Mouse (Mus musculus) hindbrain, embryonic 12.5 days (tissue): ENCODE measurements around the gene Tppp3. TPM values are rescaled to one million over a fixed set of nuclear protein-coding genes. Genes with fewer than 3 reads are reported as not detected.

ENCODE experiments used
- ATAC-seq: fragments of 200-750 bp; cut with Nextera tagmentation; 2 replicates; pipeline ENCODE4 v1.8.0; 2017; ENCODE audit warnings: moderate TSS enrichment; ENCODE audit not compliant: low FRiP score
- H3K27ac ChIP-seq: fragments of 300-500 bp; sonication (generic); 2 replicates; pipeline ENCODE4 v1.5.1; 2016; ENCODE audit warnings: mild to moderate bottlenecking
- H3K27me3 ChIP-seq: fragments of 300-500 bp; sonication (generic); 2 replicates; pipeline ENCODE4 v1.6.1; 2016; ENCODE audit warnings: mild to moderate bottlenecking
- H3K36me3 ChIP-seq: fragments of 300-500 bp; sonication (generic); 2 replicates; pipeline ENCODE4 v1.6.1; 2016; ENCODE audit warnings: mild to moderate bottlenecking
- H3K4me1 ChIP-seq: fragments of 300-500 bp; sonication (generic); 2 replicates; pipeline ENCODE4 v1.6.1; 2016
- H3K4me2 ChIP-seq: fragments of 300-500 bp; sonication (generic); replicated peaks from 2 replicates; pipeline ENCODE4 v1.6.1; 2016; ENCODE audit warnings: mild to moderate bottlenecking
- H3K4me3 ChIP-seq: fragments of 300-500 bp; sonication (generic); 2 replicates; pipeline ENCODE4 v1.5.1; 2016; ENCODE audit warnings: mild to moderate bottlenecking
- H3K9ac ChIP-seq: fragments of 300-500 bp; sonication (generic); 2 replicates; pipeline ENCODE4 v1.6.1; 2016; ENCODE audit warnings: mild to moderate bottlenecking, moderate library complexity
- H3K9me3 ChIP-seq: fragments of 300-500 bp; sonication (generic); replicated peaks from 2 replicates; pipeline ENCODE4 v1.6.1; 2016; ENCODE audit warnings: mild to moderate bottlenecking
- WGBS: fragments of 180-500 bp; shearing (Covaris S2); methylation state at CpG from one replicate; pipeline ENCODE4 v1.1.7; 2016; 5-methylcytosine and 5-hydroxymethylcytosine counted together
- polyA plus RNA-seq: library from polyadenylated mRNA; unstranded; fragments of >200 nt; fragmentation: Nextera tagmentation; extraction: Ambion mirVana; gene quantifications from 2 replicates; pipeline ENCODE4 v1.2.1, GENCODE M21; 2016

The Tppp3 gene
- polyA plus RNA-seq, 1 experiment from 2014 or later: 186 TPM

DNA sequence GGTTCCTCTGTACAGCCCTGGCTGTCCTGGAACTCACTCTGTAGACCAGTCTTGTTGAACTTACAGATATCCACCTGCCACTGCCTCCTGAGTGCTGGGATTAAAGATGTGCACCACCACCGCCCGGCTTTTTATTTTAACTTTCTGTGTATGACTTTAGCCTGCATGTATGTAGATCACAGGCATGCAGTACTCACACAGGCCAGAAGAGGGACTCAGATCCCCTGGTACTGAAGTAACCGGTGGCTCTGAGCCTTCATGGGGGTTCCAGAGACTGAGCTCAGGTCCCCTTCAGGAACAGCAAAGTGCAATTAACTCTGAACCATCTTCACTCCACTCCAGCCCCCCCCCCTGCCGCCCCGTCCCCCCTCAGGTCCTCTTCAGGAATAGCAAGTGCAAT lies 32.5 kb downstream of the Tppp3 start:
- WGBS: 33% methylated on average over 5 of the region's 5 CpGs
- H3K9me3 ChIP-seq: no peaks in the 10 kb centered on the region
- no peak overlapping the region for H3K27ac ChIP-seq
- no peak overlapping the region for H3K4me2 ChIP-seq
- H3K9ac ChIP-seq: no peak overlapping the region
- no peak for ATAC-seq
- no peak overlapping the region for H3K4me3 ChIP-seq
- H3K27me3 ChIP-seq: no peaks in the 10 kb centered on the region
- H3K4me1 ChIP-seq: peaks cover 3% of the 10 kb centered on the region
- H3K36me3 ChIP-seq: no peaks in the 10 kb centered on the region

DNA sequence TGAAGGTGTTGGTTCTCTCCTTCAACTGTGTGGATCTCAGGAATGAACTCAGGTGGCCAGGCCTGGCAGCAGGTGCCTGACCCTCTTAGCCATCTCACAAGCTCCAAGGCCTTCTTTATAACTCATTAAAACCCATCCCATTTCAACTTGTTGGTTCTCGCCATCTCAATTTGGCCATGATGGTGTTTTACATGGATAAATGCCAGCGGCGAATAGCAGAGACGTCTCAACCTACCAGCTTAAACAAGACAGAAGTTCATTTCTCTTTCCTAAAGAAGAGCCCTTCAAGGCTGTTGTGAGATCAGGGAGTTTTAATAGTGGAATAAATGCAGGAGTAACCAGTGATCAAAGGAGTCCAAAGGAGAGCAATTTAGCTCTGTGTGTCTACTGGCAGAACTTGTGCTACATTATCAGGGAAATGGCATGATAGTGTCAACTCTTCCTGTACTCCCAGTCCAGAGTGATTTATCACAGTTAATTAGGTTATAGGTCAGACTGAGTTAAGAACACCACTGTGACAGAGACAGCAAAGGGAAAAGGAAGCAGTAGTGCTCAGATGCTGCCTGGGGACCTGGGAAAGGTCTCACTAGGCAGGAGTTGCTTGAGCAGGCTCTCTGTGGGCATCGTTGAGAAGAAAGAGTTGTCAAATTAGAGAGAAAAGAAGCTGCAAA lies 34.1 kb downstream of the Tppp3 start:
- H3K4me1 ChIP-seq: peaks cover 18% of the 10 kb centered on the region
- H3K27ac ChIP-seq: no peak overlapping the region
- H3K27me3 ChIP-seq: no peaks in the 10 kb centered on the region
- 87% methylated on average over 5 of the region's 5 CpGs for WGBS
- H3K4me2 ChIP-seq: no peak overlapping the region
- no peak for ATAC-seq
- no peaks in the 10 kb centered on the region for H3K9me3 ChIP-seq
- no peaks in the 10 kb centered on the region for H3K36me3 ChIP-seq
- H3K4me3 ChIP-seq: no peak overlapping the region
- H3K9ac ChIP-seq: no peak overlapping the region

DNA sequence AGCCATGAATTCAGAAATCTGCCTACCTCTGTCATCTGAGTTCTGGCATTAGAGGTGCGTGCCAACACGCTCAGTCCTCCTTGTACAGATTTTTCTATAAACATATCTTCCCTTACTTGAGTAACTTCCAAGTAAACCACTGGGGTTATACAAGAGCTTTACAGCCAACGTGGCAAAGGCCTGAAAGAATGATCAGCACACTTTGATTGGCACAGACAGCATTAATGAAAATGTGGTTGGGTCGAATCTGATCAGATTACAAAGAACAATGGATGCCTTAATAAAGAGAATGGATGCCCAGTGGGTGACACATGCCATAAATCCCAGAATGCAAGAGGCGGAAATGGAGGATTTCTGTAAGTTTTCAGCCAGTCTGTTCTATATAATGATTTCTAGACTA lies 35.1 kb downstream of the Tppp3 start:
- H3K4me3 ChIP-seq: no peak overlapping the region
- no peaks in the 10 kb centered on the region for H3K36me3 ChIP-seq
- ATAC-seq: no peak
- H3K9ac ChIP-seq: no peak overlapping the region
- H3K9me3 ChIP-seq: no peaks in the 10 kb centered on the region
- H3K27me3 ChIP-seq: no peaks in the 10 kb centered on the region
- 76% methylated on average over 5 of the region's 5 CpGs for WGBS
- peaks cover 23% of the 10 kb centered on the region for H3K4me1 ChIP-seq
- no peak overlapping the region for H3K4me2 ChIP-seq
- H3K27ac ChIP-seq: no peak overlapping the region

DNA sequence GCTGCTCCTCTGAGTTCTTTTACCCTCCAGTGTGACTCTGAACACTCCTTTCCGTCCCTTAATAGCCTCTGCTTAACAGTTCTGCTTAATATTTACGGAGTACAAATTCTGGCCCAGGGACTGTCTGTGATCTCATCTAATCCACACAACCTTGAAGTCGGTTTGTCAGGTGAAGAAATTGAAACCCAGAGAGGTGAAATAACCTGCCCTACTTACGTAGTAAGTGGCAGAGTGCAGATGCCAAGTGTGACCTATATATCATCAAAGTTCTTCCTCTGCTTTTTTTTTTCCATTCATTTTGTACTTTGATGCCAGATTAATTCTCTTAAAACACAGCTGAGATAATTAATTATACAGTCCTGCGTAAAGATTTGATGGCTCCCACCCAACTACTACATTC lies 37.2 kb downstream of the Tppp3 start:
- Histone ChIP-seq H3K27ac (no peak overlapping the region; the same call in 1 of the 2 replicates), H3K4me2 (no peak overlapping the region), H3K27me3 (no peaks in the 10 kb centered on the region), H3K9ac (no peak overlapping the region), H3K9me3 (no peaks in the 10 kb centered on the region), H3K36me3 (no peaks in the 10 kb centered on the region), H3K4me3 (no peak overlapping the region), H3K4me1 (peaks cover 23% of the 10 kb centered on the region)
- no peak for ATAC-seq
- 77% methylated on average over 5 of the region's 5 CpGs for WGBS

DNA sequence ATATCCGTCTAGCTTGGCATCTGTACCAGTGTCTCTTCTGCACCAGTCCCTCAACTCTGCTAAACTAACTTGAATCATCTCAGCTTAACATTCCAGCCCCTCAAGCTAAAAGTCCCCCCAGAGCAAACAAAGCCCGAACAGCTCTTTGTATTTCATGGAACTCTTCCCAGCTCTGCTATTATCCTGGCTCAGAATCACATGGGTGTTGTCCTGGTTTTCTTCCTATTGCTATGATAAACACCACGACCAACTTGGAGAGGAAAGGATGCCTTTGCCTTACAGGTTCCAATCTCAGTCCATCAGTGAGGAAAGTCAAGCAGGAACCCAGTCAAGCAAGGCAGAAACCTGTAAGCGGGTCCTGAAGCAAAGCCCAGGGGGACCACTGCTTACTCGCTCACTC lies 37.8 kb downstream of the Tppp3 start:
- no peaks in the 10 kb centered on the region for H3K9me3 ChIP-seq
- no peaks in the 10 kb centered on the region for H3K27me3 ChIP-seq
- H3K27ac ChIP-seq: peak overlapping the region; percentile 67
- WGBS: 42% methylated on average over 5 of the region's 5 CpGs
- no peaks in the 10 kb centered on the region for H3K36me3 ChIP-seq
- no peak overlapping the region for H3K4me3 ChIP-seq
- no peak overlapping the region for H3K4me2 ChIP-seq
- peaks cover 23% of the 10 kb centered on the region for H3K4me1 ChIP-seq
- no peak overlapping the region for H3K9ac ChIP-seq
- no peak for ATAC-seq

DNA sequence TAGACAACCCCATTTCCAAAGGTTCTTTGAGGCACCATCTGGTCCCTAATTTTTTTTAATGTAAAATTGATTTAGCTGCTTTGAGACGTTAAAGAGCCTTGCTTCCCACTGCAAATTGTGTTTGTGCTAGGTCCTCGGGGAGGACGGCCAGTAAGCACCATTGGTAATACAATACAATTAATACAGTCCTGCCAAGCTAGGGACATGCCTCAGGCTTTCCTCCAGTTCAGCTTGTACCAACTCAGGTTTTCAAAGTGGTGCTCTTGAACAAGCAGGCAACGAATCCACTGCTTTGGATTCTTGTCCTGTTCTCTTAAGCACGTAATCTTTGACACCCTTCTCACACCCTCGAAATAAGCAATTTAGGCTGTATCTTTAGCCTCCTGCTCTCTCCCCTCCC lies 38.3 kb downstream of the Tppp3 start:
- H3K9me3 ChIP-seq: no peaks in the 10 kb centered on the region
- no peak overlapping the region for H3K9ac ChIP-seq
- H3K4me1 ChIP-seq: peaks cover 23% of the 10 kb centered on the region
- no peaks in the 10 kb centered on the region for H3K36me3 ChIP-seq
- peak overlapping the region; percentile 67 for H3K27ac ChIP-seq
- no peak overlapping the region for H3K4me2 ChIP-seq
- 35% methylated on average over 6 of the region's 6 CpGs for WGBS
- ATAC-seq: peak; percentile 58; the same call in 1 of the 2 replicates
- no peak overlapping the region for H3K4me3 ChIP-seq
- no peaks in the 10 kb centered on the region for H3K27me3 ChIP-seq

DNA sequence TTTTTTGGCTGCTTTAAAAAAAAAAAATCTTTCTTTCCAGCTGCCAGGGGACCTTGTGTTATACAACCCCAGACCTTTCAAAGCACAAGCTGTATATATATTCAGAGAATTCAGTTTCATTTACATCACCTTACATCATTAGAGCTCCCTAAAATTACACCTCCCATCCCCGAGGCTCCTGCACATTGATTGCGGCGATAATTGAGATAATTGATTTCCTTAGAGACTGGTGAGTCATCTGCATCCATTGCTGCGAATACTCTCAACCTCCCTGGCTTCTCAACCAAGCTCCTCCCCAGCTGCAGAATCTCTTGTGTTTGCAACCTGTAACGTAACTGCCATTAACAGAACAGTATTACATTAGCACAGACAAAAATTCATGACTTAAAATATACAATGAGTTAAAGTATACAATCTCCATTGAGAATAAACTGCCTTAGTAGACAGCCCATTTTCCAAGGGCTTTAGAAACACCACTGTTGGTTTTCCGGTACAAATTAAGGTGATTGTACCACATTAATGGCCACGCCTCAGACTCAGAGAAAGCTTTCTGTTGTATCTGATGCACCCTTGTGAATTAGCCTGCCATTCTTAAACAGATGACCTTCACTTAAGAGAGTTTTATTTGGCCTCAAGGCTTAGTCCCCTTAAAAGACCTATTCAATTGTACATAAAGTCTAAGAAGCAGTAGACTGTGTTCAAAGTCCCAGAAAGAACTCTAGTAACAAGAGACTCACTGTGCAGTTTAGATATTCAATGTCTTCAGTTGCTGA lies 39.4 kb downstream of the Tppp3 start:
- Histone ChIP-seq H3K4me2 (no peak overlapping the region), H3K27ac (peak overlapping the region; percentile 13; the same call in 1 of the 2 replicates), H3K9ac (no peak overlapping the region), H3K27me3 (no peaks in the 10 kb centered on the region), H3K4me1 (peaks cover 23% of the 10 kb centered on the region), H3K9me3 (no peaks in the 10 kb centered on the region), H3K36me3 (no peaks in the 10 kb centered on the region), H3K4me3 (no peak overlapping the region)
- peak; percentile 66 for ATAC-seq
- 47% methylated on average over 7 of the region's 7 CpGs for WGBS

DNA sequence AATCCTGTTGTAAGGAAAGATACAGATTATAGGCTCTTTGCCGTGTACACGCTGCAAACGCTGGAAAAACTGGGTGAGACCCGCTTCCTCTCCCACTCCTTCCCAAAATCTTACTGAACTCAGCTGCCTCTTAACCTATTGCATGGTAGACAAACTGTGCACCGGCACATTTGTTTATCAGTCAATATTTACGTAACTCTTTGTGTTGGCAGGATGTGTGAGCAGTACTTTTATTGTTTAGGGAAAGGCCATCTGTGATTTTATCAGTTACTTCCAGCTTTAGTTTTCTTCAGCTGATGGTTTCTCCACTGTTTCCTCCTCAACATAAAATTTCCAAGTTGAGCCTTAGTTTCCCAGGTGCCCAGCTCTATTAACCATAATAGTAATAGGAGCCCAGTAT lies 44.4 kb downstream of the Tppp3 start:
- Histone ChIP-seq H3K9me3 (no peaks in the 10 kb centered on the region), H3K4me2 (no peak overlapping the region), H3K4me1 (peaks cover 3% of the 10 kb centered on the region; the same call in 1 of the 2 replicates), H3K27ac (no peak overlapping the region), H3K9ac (no peak overlapping the region), H3K36me3 (no peaks in the 10 kb centered on the region), H3K4me3 (no peak overlapping the region), H3K27me3 (no peaks in the 10 kb centered on the region)
- ATAC-seq: no peak
- WGBS: 81% methylated on average over 6 of the region's 6 CpGs

DNA sequence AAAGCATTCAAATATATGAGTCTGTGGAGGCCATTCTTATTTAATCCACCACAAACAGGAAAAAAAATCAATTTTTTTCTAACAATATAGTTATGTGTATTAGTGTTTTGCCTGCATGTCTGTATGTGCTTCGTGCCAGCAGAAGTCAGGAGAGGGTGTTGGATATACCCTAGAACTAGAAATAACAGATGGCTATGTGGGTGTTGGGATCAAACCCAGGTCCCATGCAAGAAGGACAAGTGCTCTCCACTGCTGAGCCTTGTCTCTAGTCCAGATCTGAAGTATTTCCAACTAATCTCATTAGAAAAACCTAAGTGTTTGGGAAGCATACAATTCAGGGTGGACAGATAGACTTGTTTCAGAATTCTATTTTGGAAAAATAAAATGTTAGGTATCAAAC lies 49.3 kb downstream of the Tppp3 start:
- no peaks in the 10 kb centered on the region for H3K36me3 ChIP-seq
- H3K4me2 ChIP-seq: no peak overlapping the region
- H3K4me1 ChIP-seq: no peaks in the 10 kb centered on the region
- no peak overlapping the region for H3K27ac ChIP-seq
- H3K9ac ChIP-seq: no peak overlapping the region
- H3K4me3 ChIP-seq: no peak overlapping the region
- ATAC-seq: no peak
- H3K27me3 ChIP-seq: no peaks in the 10 kb centered on the region
- 59% methylated on average over 1 of the region's 1 CpGs for WGBS
- H3K9me3 ChIP-seq: no peaks in the 10 kb centered on the region

DNA sequence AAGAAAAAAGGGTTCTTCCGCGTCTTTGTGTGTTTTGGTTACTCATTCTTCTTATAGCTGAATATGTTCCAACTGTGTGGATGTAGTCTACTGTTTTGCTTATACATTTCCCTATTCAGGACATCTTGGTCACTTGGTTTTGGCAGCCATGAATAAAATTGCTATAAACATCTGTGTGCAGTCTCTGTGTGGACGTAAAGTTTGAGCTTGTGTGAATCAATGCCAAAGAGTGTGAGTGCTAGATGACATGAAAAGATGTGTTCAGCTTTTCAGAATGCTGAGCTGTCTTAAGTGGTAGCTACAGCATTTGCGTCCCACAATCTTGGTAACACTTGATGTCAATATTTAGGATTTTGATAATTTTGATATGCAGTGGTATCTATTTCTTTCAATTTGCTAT lies 51.5 kb downstream of the Tppp3 start:
- Histone ChIP-seq H3K4me2 (no peak overlapping the region), H3K27me3 (peaks cover under 1% of the 10 kb centered on the region; the same call in 1 of the 2 replicates), H3K27ac (no peak overlapping the region), H3K36me3 (no peaks in the 10 kb centered on the region), H3K4me1 (no peaks in the 10 kb centered on the region), H3K9ac (no peak overlapping the region), H3K9me3 (no peaks in the 10 kb centered on the region), H3K4me3 (no peak overlapping the region)
- ATAC-seq: no peak
- WGBS: 91% methylated on average over 4 of the region's 4 CpGs

DNA sequence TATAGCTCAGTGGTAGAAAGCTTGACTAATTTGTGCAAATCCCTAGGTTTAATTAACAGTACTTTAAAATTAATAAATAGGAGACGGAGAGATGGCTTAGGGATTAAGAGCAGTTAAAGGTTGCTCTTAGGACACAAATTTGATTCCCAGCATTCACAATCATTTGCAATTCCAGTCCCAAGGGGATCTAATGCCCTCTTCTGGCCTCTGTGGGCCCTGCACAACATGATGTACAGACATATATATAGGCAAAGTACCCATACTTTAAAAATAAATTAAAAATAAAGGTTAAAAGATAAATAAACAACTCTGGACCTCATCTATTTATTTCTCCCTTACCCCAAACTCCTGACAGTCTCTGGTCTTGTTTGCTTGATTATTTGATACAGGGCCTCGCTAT lies 52.3 kb downstream of the Tppp3 start:
- Histone ChIP-seq H3K27me3 (peaks cover 8% of the 10 kb centered on the region; the same call in 1 of the 2 replicates), H3K4me1 (no peaks in the 10 kb centered on the region), H3K4me2 (no peak overlapping the region), H3K9me3 (no peaks in the 10 kb centered on the region), H3K9ac (no peak overlapping the region), H3K27ac (no peak overlapping the region), H3K4me3 (no peak overlapping the region), H3K36me3 (no peaks in the 10 kb centered on the region)
- no peak for ATAC-seq
- WGBS: 74% methylated on average over 2 of the region's 2 CpGs
